Mouse (Mus musculus): ENCODE data around the gene Tbc1d30.

Gene Tbc1d30

GRCm38 (mm10) chr10:121364801-121365564 is 13.9 kb upstream of the Tbc1d30 start, which contains the start of gene Gns:
Gene Gns (plus strand): TSS chr10:121365090.
- peak; percentile 90 to 95 for DNase-seq

GRCm38 (mm10) chr10:121364306-121364705 is 13.2 kb upstream of the Tbc1d30 start:
- peak in 1 of 2 experiments; percentile 57 for DNase-seq

GRCm38 (mm10) chr10:121363201-121363600 is 12.1 kb upstream of the Tbc1d30 start:
- DNase-seq: no peak

- no peak for DNase-seq
These were observed 9.3 kb upstream of the Tbc1d30 start for GRCm38 (mm10) chr10:121360358-121360757.

GRCm38 (mm10) chr10:121351692-121352290 is 713 bp upstream of the Tbc1d30 start:
- DNase-seq: no peak

GRCm38 (mm10) chr10:121350357-121351065 is 567 bp downstream of the Tbc1d30 start:
- peak; percentile 22 to 51 for DNase-seq

GRCm38 (mm10) chr10:121349244-121349643 is 1.8 kb downstream of the Tbc1d30 start:
- no peak for DNase-seq

- DNase-seq: no peak
These were observed 7.2 kb downstream of the Tbc1d30 start for GRCm38 (mm10) chr10:121343867-121344266.

GRCm38 (mm10) chr10:121342260-121342659 is 8.8 kb downstream of the Tbc1d30 start:
- no peak for DNase-seq

GRCm38 (mm10) chr10:121340754-121341593 is 10.1 kb downstream of the Tbc1d30 start:
- DNase-seq: no peak

- peak; percentile 24 to 57 for DNase-seq
These were observed 14.5 kb downstream of the Tbc1d30 start for GRCm38 (mm10) chr10:121336536-121336935.

- peak; percentile 63 to 81 for DNase-seq
These were observed 16.5 kb downstream of the Tbc1d30 start for GRCm38 (mm10) chr10:121334576-121334975.

- peak; percentile 52 to 83 for DNase-seq
These were observed 20.1 kb downstream of the Tbc1d30 start for GRCm38 (mm10) chr10:121330940-121331339.

- DNase-seq: no peak
These were observed 21.5 kb downstream of the Tbc1d30 start for GRCm38 (mm10) chr10:121329586-121329985.

- DNase-seq: no peak
These were observed 24.9 kb downstream of the Tbc1d30 start for GRCm38 (mm10) chr10:121326167-121326566.

GRCm38 (mm10) chr10:121323493-121323892 is 27.6 kb downstream of the Tbc1d30 start:
- peak; percentile 58 to 60 for DNase-seq

GRCm38 (mm10) chr10:121318397-121318950 is 32.6 kb downstream of the Tbc1d30 start:
- DNase-seq: peak in 1 of 2 experiments; percentile 23

- no peak for DNase-seq
These were observed 34.7 kb downstream of the Tbc1d30 start for GRCm38 (mm10) chr10:121316361-121316760.

GRCm38 (mm10) chr10:121315321-121316283 is 35.5 kb downstream of the Tbc1d30 start:
- DNase-seq: no peak

GRCm38 (mm10) chr10:121314186-121314585 is 36.9 kb downstream of the Tbc1d30 start:
- no peak for DNase-seq

- DNase-seq: no peak
These were observed 38.0 kb downstream of the Tbc1d30 start for GRCm38 (mm10) chr10:121313049-121313448.

Measured in kidney, postnatal 25 days (tissue).